Mouse (Mus musculus) C2C12 (cell line): ENCODE data around the gene Tas2r118. TPM values are rescaled to one million over a fixed set of nuclear protein-coding genes. Genes with fewer than 3 reads are reported as not detected.

ENCODE experiments used
- H3K27me3 ChIP-seq: one replicate; pipeline ENCODE4 v1.6.1; 2011; ENCODE audit not compliant: control insufficient read depth, insufficient read depth, insufficient read length
- H3K36me3 ChIP-seq: one replicate; pipeline ENCODE4 v1.6.1; 2011; ENCODE audit not compliant: control insufficient read depth, insufficient read depth
- H3K4me3 ChIP-seq: one replicate; pipeline ENCODE4 v1.5.1; 2011; ENCODE audit warnings: mild to moderate bottlenecking, control low read depth; ENCODE audit not compliant: poor library complexity, insufficient read depth, severe bottlenecking
- H3K79me2 ChIP-seq: one replicate; pipeline ENCODE4 v1.6.1; 2011; ENCODE audit not compliant: control insufficient read depth, insufficient read depth
- H3K79me3 ChIP-seq: one replicate; pipeline ENCODE4 v1.6.1; 2011; ENCODE audit warnings: low read depth, control low read depth
- H3ac ChIP-seq: one replicate; pipeline ENCODE3; 2011; ENCODE audit warnings: low read depth; ENCODE audit not compliant: control insufficient read depth, insufficient read length
- CEBPB ChIP-seq: IDR thresholded peaks from one replicate; pipeline ENCODE4 v1.6.1; 2011; ENCODE audit warnings: low read depth, mild to moderate bottlenecking, control low read depth, moderate library complexity
- CTCF ChIP-seq: IDR thresholded peaks from one replicate; pipeline ENCODE4 v1.5.1; 2011; ENCODE audit not compliant: control insufficient read depth, insufficient read depth, insufficient read length
- FOSL1 ChIP-seq: IDR thresholded peaks from one replicate; pipeline ENCODE4 v1.8.0; 2011; ENCODE audit warnings: mild to moderate bottlenecking, low read length; ENCODE audit not compliant: poor library complexity, insufficient read depth, severe bottlenecking
- MAX ChIP-seq: IDR thresholded peaks from one replicate; pipeline ENCODE4 v1.6.1; 2011; ENCODE audit warnings: mild to moderate bottlenecking, control low read depth
- MYOD1 ChIP-seq: IDR thresholded peaks from one replicate; pipeline ENCODE4 v1.6.1; 2011; ENCODE audit warnings: low read depth; ENCODE audit not compliant: control insufficient read depth, insufficient read length
- MYOG ChIP-seq: IDR thresholded peaks from one replicate; pipeline ENCODE4 v1.6.1; 2011; ENCODE audit not compliant: control insufficient read depth, insufficient read length; ENCODE audit errors: extremely low read depth
- USF1 ChIP-seq: IDR thresholded peaks from one replicate; pipeline ENCODE4 v1.6.1; 2011; ENCODE audit warnings: low read depth, mild to moderate bottlenecking, control low read depth, moderate library complexity
- polyA plus RNA-seq: library from polyadenylated mRNA; unstranded; fragments of >200 nt; fragmentation: generic; extraction: Trizol; gene quantifications from one replicate; pipeline ENCODE4 v1.2.1, GENCODE M21; 2012; ENCODE audit warnings: missing spikeins

Gene Tas2r118
- polyA plus RNA-seq, 1 experiment, result not detected

- TF ChIP-seq FOSL1 (no peak), MAX (no peak), CEBPB (no peak), MYOG (no peak), USF1 (no peak), CTCF (no peak), MYOD1 (no peak)
- H3K79me3 ChIP-seq, result no peaks in the 10 kb centered on the region
- no peak overlapping the region for H3K4me3 ChIP-seq
- no peak overlapping the region for H3ac ChIP-seq
- no peaks in the 10 kb centered on the region for H3K27me3 ChIP-seq
- H3K36me3 ChIP-seq, result no peaks in the 10 kb centered on the region
- no peaks in the 10 kb centered on the region for H3K79me2 ChIP-seq
Observed at GRCm38 (mm10) chr6:23923806-23924205, 46.1 kb downstream of the Tas2r118 start.

Other genes with a start within 250 kb of the Tas2r118 start
- gene Cadps2, start 130.6 kb downstream of the Tas2r118 start, polyA plus RNA-seq, result not detected
- gene Slc13a1, start 198.0 kb upstream of the Tas2r118 start, polyA plus RNA-seq, result not detected